Mouse (Mus musculus) embryo, embryonic 11.5 days (tissue): ENCODE data around the gene Map3k10.
"Not testable (repeated sequence)": the region's sequence is repeated elsewhere in the genome, so short reads cannot be mapped to it uniquely, and the experiment has no call there.

Experiments used
- DNase-seq: peaks from one replicate; pipeline ENCODE4 v3.0.0-alpha.2; 2012; ENCODE audit warnings: low read depth, low spot score

The Map3k10 gene

GRCm38 (mm10) chr7:27654607-27655276, 19.7 kb downstream of the Map3k10 start:
- DNase-seq: no peak

- DNase-seq: peak; percentile 50
Observed at GRCm38 (mm10) chr7:27653681-27654437, 20.5 kb downstream of the Map3k10 start, which contains the start of gene Ttc9b. Gene Ttc9b, plus strand, starts transcription at chr7:27653915.

DNA sequence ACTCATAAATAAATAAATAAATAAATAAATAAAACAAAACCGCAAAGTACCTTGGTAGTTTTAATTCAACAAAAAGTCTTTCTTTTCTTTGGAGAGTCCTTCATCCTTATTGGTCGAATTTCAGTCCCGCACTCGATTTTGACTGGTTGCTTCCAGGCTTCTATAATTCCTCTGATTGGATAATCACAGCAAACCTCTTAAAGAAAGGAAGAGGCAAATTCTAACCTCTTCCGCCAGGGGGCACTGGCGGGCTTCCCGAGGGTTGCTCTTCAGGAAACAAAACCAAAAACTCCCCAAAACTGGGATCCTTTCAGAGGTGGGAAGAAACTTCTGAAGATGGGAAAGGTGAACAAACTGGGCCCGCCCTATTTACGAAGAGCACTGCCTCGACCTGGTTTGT, 23.4 kb downstream of the Map3k10 start:
- peak; percentile 71 for DNase-seq

DNA sequence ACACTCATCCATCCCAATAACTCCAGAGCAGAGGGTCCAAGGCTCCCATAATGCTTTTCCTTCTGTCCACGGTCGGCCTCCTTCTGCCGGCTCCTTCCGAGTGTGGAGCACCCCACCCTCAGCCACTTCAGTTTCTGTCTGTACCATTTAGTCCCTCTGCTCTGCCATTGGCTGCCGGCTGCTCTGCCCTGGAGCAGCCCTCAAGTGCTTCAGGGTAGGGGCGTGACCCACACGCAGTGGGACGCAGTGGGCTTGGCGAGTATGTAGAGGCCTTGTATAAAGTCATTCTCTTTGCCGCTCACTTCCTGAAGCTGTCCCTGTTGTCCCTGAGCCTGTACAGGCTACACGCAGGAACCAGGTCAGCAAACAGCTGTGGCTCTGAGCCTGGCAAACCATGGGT, 24.7 kb downstream of the Map3k10 start:
- DNase-seq: no peak

GRCm38 (mm10) chr7:27647281-27648002, 27.0 kb downstream of the Map3k10 start:
- DNase-seq: no peak

DNA sequence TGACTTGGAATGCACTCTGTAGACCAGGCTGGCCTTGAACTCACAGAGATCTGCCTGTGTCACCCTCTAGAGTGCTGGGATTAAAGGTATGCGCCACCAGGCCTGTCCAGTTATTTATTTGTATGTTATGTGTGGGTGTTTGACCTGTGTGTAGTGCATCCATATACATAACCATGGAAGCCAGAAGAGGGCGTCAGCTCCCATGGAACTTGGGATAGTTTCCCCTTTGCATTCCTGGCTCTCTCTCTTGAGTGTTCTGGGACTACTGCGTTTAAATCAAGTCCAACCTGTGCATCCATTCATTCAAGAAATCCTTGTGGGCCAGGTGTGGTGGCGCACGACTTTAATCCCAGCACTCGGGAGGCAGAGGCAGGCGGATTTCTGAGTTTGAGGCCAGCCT, 27.9 kb downstream of the Map3k10 start:
- no peak for DNase-seq

DNA sequence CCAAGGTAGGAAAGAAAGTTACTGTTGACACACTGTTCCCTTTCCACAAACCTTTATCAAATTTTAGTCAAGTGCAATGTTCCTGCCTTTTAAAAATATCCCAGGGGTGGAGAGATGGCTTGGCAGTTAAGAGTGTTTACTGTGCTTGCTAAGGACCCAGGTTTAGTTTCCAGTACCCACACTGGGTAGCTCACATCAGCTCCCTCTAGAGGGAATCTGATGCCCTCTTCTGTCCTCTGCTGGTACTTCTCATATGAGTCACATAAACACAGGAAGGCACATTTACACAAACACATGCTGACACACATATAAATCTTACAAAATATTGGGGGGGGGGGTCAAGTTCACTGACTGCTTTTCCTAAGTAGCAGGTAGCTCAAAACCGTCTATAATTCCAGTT, 29.9 kb downstream of the Map3k10 start:
- DNase-seq: no peak

DNA sequence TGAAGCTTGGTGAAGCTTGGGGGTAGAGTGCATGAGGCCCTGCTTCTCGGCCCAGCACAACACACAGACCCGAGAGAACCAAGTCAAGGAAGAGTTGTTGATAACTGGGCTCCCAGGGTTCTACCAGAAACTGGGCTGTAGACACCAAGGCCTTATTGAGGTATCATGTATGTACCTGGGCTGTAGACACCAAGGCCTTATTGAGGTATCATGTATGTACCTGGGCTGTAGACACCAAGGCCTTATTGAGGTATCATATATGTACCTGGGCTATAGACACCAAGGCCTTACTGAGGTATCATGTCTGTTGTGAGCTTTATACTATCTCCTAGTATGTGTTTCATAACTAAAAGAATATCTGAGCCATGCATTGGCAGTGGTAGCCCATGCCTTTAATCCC, 39.3 kb downstream of the Map3k10 start:
- not testable (repeated sequence) for DNase-seq

DNA sequence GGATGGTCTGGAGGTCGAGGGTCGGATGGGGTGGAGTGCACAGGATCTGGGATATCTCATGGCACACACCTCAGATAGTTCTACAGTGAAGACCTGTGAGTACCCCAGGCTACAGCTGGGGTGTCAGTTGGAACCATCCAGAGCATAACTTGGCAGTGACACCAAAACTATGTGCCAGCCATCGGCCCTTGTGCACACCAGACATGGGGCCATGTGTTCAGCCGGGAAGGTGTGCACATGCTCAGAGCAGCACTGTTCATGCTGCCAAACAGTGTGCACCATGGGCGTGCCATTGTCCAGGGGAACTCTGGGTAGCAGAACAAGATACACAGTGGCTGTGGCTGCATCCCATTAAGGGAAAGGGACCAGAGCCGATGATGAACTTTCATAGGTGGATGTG, 39.7 kb downstream of the Map3k10 start:
- no peak for DNase-seq

DNA sequence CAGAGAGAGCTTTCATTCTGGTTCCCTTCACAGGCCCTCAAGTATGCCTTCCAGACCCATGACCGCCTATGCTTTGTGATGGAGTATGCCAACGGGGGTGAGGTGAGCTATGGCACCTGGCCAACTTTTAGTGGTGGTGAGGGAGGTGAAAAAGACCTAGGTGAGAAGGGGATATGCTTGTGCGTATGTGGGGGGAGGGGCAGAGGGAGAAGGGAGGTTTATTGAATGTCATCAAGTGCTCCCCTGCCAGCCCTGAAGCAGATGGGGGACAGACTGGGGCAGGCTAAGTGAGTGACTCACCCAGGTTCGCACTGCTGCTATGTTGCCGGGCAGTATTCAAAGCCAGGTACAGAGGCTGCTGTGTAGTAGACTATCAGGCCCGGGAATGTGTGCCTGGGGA, 41.2 kb downstream of the Map3k10 start:
- no peak for DNase-seq

GRCm38 (mm10) chr7:27631439-27631838, 43.0 kb downstream of the Map3k10 start:
- DNase-seq: no peak

DNA sequence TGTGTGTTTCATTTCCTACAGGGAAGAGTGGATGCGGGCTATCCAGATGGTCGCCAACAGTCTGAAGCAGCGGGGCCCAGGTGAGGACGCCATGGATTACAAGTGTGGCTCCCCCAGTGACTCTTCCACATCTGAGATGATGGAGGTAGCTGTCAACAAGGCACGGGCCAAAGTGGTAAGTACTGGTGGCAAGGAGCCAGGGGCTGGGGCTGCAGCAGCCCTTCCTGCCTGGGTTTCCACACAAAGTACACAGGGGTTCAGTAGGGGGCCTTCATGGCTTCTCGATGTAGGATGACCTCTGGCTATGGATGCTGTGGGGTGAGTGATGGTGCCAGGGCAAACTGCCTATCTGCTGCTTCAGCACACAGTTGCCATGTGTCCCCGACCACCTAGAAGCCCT, 45.6 kb downstream of the Map3k10 start:
- DNase-seq: not testable (repeated sequence)

DNA sequence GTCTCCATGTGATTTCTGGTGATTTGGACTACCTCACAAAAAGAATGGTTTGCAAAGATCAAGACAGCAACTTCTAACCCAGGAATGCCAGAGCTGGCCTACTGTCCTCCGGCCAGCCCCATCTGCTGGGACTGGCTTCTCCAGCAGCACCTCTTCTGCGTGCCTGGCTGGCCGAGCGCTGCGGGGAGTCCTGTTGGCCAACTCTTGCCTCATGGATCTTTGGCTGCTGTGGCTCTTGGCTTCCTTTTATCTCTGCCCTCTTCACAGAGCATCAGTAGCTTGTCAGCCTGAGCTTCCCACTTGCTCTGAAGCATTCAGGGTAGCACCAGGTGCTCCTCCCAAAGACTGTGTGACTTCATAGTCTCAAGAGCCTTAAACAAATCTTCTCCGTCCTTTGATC, 46.2 kb downstream of the Map3k10 start:
- no peak for DNase-seq

DNA sequence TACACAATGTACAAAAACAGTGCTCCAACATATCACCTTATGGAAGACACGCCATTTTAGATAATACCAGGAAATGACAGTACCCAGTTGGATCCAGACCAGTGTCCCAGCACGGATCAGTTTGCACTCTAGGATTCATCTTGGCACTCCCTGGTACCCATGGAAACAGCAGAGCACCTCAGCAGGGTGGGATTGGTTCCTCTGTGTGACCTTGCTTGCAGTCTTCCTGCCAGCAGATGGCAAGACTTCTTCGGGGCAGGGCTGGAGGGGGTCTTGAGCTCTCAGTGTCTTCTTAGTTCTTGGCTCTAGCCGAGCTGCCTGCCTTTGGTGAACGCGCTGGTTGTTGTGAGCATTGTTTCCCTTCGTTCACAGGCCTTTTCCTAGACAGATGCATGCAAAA, 46.7 kb downstream of the Map3k10 start:
- no peak for DNase-seq

DNA sequence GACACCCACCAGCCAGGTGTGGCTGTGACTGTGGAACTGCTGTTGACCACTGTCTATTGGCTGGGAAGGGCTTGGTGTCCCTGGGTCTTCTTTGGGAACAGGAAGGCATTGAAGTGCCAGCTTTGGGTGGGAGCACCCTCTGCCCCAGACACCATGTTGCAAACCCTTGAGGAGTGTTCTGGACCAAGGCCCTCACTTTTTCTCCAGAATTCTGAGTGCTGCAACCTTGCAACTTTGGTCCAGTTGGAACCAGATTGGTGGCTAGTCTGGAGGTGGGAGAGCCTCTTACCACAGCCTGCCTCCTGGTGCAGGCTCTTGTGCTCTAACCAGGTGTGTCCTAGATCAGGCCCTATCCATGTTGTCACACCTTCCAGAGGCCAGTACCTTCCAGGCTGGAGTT, 49.4 kb downstream of the Map3k10 start:
- no peak for DNase-seq

- no peak for DNase-seq
Observed at GRCm38 (mm10) chr7:27622234-27622633, 52.2 kb downstream of the Map3k10 start.

- no peak for DNase-seq
Observed at GRCm38 (mm10) chr7:27621028-27621427, 53.4 kb downstream of the Map3k10 start.

GRCm38 (mm10) chr7:27613751-27614499, 60.5 kb downstream of the Map3k10 start:
- DNase-seq: no peak

- no peak for DNase-seq
Observed at GRCm38 (mm10) chr7:27612940-27613339, 61.5 kb downstream of the Map3k10 start.

DNA sequence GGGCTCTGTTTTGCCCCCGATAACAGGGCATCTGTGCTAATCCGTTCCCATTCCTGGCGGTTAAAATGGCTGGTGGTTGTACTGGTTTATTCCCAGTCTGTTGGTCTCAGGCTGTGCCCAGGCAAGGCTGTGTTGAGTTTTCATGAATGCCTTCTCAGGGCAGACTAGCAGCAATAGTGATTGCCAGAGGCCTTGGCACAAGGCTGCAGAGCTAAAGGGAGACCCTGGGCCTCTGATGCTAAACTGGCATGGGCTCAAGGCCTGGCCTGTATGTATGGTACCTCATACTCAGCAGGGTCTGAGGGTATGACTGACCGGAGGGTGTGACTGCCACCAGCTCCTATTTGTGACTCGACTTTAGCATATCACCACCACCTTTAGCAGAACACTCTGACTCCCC, 63.5 kb downstream of the Map3k10 start:
- no peak for DNase-seq

DNA sequence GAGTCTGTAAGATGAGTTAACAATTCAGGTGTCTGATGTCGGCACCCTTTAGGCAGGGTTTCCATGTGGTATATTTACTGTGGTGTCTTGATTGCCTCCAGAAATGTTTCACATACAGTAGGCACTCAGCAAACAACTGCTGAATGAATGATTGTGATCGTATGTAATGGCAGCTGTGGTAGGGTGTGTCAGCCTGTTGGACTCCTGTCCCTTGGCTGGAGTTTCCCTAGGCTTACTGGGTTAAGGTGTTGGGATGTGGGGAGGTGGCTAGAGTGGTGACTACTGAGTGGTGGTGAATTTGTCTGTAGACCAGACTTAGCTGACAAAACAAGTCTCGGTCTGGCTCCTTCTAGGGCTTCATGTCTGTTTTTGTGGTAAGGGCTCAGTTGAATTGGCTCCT, 64.0 kb downstream of the Map3k10 start:
- DNase-seq: no peak

- no peak for DNase-seq
Observed at GRCm38 (mm10) chr7:27609688-27610087, 64.7 kb downstream of the Map3k10 start.
